Mouse (Mus musculus) stomach, postnatal 0 days (tissue): ENCODE measurements around the gene Pde4b.

ENCODE experiments used
- CTCF ChIP-seq: IDR thresholded peaks from 2 replicates; pipeline ENCODE4 v1.5.1; 2016; ENCODE audit warnings: antibody characterized with exemption, low read depth, mild to moderate bottlenecking, moderate library complexity
- EP300 ChIP-seq: optimal IDR thresholded peaks from 2 replicates; pipeline ENCODE3; 2016; ENCODE audit warnings: antibody characterized with exemption

- TF ChIP-seq CTCF = peak; percentile 57
- TF ChIP-seq EP300 = no peak
Measured at GRCm38 (mm10) chr4:102488000-102488399, 400.7 kb downstream of the Pde4b start.
